Mouse (Mus musculus) left cerebral cortex, postnatal 4 days (tissue): ENCODE measurements around the gene Sugt1. TPM values are rescaled to one million over a fixed set of nuclear protein-coding genes. Genes with fewer than 3 reads are reported as not detected.

ENCODE experiments used
- DNase-seq: peaks from one replicate; pipeline ENCODE4 v3.0.0-alpha.2; 2022
- intact Hi-C: fragments of 180-260 bp; cut with DNase I; formaldehyde crosslinking; loops from one replicate; pipeline ENCODE4 v1.15.1; 2025
- microRNA-seq: library from miRNA; unstranded; fragments of <30 nt; microRNA quantifications from one replicate; pipeline ENCODE4 v1.2.0, GENCODE M21; 2022
- total RNA-seq, 2 experiments: library from RNA; stranded (reverse); gene quantifications; 2 replicates each; pipeline ENCODE4 v1.2.3; 2021

Sugt1 gene
- total RNA-seq, 2 experiments from 2014 or later, result 74.3 to 83.4 TPM

DNA sequence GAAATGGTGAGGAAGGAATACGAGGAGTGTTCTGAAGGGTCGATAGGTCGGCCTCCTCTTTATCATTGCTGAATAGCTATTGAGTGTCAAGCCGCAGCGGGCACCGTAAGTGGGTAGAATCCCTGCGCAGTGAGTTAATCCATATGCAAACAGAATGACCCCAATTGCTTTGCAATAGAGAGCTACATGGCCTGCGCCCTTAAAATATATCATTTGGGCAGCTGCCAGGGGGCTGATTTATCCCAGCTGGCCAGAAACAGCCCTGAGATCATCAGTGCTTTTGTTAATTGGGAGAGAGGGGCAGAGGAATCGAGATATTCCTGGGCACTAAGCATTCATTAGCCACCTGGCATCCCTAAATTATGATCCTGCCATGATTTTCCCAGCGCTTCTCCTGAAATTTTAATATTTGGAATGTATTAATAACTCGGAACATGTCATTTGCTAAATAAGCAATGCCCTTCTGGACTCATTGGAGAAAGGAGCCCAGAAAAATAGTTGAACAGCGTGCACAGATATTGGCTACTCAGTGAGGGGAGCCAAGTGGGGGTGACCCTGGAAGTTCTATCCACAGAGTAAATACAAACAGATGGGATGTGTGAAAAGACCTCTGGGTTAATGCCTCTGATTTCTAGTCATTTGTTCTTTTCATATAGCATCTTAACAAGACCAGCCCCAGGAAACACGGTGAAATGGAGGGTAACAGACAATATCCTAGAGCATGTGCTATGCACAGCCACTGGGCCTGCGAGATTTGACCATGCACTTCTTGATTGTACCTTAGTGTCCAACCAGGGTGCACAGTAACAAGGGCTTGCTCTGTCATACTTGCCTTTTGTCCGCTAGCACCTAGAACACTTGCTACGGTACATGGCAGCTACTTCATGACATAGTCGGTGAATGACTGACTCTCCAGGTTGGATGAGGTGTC is 85.9 kb downstream of the Sugt1 start:
- peak; percentile 25 for DNase-seq
- intact Hi-C loops, result no loop called here

DNA sequence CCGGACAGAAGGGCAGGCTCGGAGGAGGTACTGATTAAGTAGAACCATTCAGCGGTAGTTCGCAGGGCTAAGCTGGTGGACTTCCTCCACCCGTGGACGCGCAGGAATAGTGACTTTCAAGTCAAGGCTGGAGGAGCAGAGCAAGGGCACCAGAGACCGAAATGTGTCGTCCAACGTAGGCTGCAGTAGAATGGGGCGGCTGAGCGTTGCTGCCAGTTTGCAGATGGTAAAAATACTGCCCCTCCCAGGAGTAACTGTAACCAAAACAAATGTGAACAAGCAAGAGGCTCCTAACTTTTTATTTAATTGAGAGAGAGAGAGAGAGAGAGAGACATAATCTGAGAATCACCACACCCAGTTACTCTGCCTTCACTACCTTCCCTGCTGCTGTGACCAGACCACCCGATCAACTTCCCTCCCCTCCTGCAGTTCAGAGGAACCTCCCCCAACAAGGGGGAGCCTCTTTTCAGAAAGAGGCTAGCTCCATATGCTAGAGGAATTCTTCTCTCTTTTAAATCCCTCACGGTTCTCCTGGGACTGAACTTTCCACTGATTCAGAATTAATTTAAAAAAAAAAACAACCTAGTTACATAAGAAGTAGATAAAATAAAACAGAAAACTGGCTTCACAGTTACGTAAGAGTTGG is 89.7 kb downstream of the Sugt1 start:
- intact Hi-C loops, result no loop called here
- no peak for DNase-seq

DNA sequence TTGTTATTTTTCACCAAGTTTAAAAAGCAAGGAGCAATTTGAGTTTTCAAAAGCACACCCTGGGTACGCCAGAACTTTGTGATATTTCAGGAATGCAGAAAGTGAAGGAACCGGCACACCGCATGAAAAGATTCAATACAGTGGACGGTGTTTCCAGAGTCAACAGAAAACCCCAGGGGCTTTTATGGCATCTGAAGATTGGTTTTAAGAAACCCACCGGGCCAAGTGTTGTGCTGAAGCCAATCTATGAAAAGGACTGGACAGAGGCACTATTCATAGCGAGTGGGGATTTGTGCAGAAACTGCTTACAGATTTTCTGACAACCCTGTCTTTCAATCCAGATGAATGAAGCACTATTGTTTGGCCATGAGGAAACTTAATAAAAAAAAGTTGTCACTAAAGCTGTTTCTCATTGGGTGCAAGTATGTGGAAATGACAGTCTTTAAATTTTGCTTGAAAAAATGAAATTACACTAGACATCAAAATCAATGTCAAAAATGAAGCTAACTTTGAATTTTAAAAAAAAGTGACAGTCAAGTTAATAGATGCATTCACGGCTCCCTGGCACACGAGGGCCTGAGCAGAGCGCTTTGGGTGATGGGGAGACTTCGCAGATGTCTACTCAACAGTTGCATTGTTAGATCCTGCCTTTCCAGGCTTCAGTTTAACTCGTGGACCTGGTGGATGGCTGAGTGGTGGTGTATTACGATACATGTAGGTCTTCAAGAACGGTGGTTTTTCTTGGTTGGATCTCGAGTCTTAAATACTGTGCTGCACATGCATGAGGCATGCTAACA is 90.6 kb downstream of the Sugt1 start:
- intact Hi-C loops, result no loop called here
- DNase-seq, result no peak

DNA sequence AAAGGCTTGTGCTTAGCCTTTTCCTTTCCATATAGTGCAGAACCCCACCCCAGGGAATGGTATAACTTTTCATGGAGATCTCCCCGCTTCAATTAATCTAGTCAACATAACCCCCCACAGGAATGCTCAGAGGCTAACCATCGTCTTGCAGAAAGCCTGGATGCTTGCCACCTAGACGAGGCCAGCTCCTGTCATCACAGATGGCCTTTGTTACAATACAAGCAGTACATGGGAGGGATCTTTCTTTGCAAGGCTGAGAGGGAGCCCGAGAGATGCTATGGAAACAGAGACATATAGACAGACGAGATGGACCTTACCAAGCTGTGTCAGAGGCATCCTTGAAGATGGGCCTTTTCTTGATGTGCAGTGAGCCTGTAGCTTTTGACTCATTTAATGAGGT is 93.2 kb downstream of the Sugt1 start:
- peak; percentile 81 for DNase-seq
- intact Hi-C loops, result no loop called here

Small RNA genes within 50 kb of the gene (microRNA-seq; reads per million reads assigned to microRNA genes)
- not detected for gene Gm27857

Other genes starting within 250 kb of the Sugt1 start
- 10 to 100 TPM; 12.6 to 13.8 TPM for gene Naa16, start 196.9 kb upstream of the Sugt1 start, total RNA-seq
- gene Mtrf1, start 189.9 kb upstream of the Sugt1 start, total RNA-seq, result 1 to 10 TPM; 4.7 to 5.0 TPM
- gene Kbtbd7, start 161.2 kb upstream of the Sugt1 start, total RNA-seq, result 10 to 100 TPM; 37.5 to 40.7 TPM
- 1 to 10 TPM; 1.3 to 2.7 TPM for gene Kbtbd6, start 135.9 kb upstream of the Sugt1 start, total RNA-seq
- 1 to 10 TPM; 5.4 to 6.1 TPM for gene Elf1, start 106.5 kb upstream of the Sugt1 start, total RNA-seq
- 10 to 100 TPM; 46.0 to 47.6 TPM for gene Wbp4, start 106.2 kb upstream of the Sugt1 start, total RNA-seq
- 1 to 10 TPM in 1 of 2 experiments, under 1 TPM in 1; 0.64 to 1.6 TPM for gene Cnmd, start 74.5 kb downstream of the Sugt1 start, total RNA-seq
- gene Pcdh8, start 183.6 kb downstream of the Sugt1 start, total RNA-seq, result 10 to 100 TPM; 77.9 to 83.4 TPM